Mouse (Mus musculus) thymus, postnatal 36 days (tissue): ENCODE data around the gene Cic.
A peak's percentile ranks its signal among the peaks of the same experiment; 100 is the strongest.
"Not testable (repeated sequence)": the region's sequence is repeated elsewhere in the genome, so short reads cannot be mapped to it uniquely, and the experiment has no call there.

Source experiments
- DNase-seq, 2 experiments: peaks; one replicate each; pipeline ENCODE4 v3.0.0; 2022; ENCODE audit warnings: mixed read lengths in 2 of 2

Cic gene

DNA sequence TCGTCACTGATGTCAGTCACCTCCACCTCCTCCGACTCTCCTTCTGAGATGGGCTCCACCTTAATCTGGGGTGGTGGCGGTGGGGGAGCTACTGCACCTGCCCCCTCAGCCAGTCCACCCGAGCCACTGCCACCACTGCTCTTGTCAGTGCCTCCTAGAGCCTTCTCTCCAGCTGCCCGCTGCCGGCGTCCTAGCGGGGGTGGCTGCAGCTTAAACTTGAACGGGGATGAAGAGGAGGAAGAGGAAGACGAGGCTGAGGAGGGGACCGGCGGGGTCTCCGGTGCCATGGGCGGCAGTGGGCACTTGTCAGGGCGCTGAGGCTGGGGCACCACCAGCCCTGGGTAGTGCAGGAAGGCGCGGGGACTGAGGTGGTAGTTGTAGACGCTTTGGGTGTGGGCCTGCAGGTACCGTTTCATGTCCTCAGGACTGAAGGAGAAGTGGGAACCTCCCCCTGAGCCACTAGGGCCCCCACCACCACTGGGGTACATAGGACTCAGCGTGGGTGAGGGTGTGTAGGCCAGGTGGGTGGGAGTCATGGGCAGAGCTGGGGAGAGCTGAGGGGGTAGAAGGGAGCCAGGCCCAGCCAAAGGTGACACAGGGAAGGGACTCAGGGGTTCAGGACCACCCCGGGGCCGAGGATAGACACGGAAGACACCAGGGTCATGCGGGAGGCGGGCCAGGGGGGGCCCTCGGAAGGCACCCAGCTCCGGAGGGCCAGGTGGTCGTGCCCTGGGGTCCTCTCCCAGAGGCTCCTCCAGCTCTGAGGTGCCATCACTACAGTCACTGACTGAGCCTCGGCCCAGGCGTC lies 22.7 kb upstream of the Cic start:
- DNase-seq: no peak

DNA sequence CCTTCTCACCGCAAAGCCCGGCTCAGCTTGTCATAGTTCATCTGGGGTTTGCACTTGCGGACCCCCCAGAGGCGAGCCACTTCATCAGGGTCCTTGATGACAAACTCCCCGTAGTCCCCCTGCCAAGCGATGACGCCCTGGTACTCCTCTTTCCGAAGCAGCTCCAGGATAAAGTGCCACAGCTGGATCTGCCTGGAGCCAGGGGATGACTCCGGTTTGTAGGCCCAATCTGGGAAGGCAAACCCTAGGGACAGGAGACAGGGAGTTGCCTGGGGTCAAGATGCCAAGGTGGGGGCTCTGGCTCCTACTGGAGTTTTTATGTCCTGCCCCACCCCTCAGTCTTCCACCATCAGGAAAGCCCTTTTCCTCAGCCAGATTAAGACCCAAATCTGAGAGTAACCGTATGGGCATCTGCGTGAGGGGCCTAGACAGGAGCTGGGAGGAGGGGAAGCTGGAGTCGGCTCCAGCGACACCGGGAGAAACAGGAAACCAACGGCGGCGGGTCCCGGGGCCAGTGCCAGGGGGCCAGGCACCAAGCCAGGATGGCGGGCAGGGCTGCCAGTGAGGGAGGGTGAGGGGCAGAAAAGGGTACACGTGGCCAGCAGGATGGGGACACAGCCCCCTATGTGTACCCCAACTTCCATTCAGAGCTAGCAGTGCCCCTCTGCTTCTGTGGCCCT lies 21.3 kb upstream of the Cic start:
- no peak for DNase-seq

DNA sequence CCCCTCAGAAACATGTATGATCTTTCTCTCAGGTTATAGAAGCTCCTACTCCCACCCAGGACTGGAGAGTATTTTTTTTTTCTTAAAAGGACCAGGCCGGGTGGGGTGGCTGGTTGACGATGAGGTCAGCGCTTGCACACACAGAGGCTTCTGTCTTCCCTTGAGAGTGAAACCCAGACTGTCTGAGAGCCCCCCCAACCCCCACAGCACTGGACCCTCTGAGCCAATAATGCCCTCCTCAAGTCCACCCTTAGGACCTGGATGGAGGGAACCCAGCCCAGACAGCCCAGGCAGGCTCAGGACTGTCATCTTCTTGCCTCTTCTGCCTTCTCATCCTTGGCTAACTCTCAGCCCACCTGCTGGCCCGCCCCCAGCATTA lies 20.8 kb upstream of the Cic start:
- no peak for DNase-seq

DNA sequence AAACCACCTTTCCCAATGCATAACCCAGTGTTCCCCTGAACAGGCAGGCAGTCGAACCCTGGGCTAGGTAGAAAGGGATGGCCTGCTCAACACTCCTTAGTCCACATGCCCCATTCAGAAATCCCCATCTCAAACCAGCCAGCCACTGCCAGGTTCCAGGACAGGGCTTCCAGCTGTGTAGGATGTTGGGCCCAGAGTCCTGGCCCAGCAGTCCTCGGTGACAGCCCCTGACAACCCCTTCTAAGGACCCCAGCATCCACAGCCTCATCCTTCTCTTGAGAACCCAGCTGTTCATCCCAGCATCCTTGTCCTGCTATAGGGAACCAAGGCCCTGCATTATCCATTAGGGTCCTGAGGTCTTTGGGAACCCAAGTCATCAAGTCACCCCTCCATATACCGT lies 20.0 kb upstream of the Cic start:
- no peak for DNase-seq

DNA sequence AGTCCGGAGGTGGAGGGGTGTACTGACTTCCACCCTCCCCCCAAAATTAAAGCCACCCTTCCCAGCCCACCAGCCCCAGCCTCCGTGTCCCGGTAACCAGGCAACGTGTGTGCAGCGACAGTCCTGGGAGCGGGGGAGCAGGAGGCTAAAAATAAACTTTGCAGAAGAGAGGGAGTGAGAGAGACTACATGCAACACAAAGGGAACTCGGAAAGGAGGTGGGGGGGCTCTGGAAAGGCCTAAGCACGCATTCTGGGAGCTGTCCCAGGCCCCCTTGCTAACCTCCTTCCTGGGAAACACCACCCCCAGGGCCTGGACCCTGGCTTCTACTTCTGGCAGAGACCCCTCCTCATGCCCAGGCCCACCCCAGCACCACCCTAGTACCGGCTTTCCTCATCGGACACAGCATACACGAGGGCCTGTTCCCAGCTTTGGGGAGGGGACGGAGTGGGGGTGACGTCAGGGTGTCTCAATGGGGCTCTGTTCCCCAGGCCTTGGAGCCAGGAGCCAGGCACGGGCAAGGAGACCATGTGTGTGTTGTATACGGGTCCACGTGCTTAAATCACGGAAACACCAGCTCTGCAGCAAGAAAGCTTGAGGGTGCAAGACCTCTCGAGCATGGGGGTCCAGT lies 19.4 kb upstream of the Cic start:
- peak in 1 of 2 experiments; percentile 46 for DNase-seq

DNA sequence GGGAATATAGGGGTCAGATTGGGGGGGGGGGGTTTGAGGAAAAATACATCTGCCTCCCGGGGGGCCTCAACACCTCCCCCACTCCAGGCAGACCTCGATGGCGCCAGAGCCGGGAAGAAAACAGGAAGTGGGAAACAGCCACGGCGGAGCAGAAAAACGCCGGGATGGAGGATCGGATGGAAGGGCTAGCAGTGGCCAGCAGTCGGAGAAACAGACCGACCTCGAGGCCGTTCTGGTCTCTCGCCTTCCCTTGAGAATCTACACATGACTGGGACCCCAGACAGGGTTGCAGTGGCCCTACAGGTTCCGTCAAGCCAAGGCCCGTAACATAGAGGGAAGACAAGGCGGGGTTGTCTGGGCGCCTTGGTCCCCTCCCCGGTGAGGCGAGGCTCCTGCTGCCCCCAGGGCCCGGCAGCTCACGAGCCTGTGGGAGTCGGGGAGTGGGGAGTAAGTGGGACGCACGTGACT lies 18.6 kb upstream of the Cic start:
- no peak for DNase-seq

DNA sequence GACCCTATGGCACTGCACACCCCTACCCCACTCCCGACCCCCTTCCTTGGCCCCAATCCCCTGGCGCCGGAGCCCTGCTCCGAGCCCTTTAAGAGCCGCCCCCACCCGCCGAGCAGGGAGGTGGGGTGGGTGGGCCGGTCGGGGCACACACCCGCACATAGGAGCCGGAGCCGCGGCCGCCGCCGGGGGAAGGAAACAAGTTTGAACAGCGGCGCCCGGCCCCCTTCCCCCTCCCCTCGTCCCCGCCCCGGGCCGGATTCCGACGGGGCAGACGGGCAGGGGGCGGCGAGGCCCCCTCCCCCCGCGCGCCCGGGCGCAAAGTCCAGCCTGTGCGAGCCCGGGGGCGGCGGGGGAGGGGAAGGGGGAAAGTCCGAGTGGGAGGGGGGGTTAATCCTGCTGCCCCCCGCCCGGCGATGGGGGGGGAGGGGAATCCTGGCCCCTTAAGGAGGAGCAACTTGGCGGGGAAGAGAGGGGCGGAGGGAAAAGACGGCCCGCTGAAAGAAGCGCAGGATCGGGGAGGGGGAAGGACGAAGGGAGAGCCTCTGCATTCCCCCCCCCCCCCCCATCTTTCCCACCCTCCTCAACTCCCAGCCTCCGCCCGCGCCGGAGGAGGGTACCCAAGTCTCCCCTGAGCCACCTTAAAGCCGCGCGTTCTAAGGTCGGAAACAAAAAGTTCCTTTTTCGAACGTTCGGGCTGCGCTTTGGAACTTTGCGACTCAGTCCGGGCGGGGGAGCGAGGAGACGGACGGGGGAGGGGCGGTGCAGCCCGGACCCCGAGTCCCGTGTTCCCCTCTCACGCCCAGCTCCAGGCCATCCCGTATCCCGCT lies 18.0 kb upstream of the Cic start:
- DNase-seq: peak; percentile 80 to 86

DNA sequence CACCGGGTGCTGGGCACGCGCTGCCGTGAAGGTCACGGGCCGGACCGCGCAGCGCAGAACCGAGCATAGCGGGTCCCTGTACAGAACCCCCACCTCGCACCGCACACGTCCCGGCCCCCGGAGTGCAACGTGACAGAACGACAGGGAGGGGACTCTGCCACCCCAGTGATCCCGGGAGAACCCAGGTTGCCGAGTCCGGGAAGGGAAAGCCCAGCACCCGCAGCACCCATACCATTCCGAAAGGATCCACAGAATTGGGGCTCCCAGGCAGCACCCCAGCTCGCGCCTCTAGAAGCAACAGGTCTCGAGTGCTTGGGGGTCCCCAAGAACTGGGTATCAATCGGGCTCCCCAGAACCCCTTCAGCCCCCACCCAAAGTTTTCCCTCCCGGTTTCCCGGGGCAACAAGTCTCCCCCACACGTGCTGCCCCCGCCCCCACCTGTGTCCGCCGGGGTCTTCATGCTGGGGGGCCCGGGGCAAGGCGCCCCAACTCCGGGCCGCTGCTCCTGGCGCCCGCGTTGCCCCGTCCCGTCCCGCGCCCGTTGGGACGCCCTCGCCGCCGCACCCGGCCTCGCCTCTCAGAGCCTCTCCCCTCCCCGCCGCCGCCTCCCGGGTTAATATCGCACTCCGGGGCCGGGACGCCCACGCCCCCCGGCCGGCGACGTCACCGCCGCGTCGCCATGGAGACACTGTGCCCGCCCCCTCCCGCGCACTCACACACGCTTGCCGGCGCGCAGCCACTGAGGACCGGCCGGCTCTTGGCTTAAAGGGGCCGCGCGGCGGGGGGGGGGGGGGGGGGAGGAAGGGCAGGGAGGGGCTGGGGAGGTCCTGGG lies 17.1 kb upstream of the Cic start, which contains the start of gene Erf:
Gene Erf, minus strand, starts transcription at position 621 of the 832 bp plus-strand sequence.
- DNase-seq: peak; percentile 94 to 95

DNA sequence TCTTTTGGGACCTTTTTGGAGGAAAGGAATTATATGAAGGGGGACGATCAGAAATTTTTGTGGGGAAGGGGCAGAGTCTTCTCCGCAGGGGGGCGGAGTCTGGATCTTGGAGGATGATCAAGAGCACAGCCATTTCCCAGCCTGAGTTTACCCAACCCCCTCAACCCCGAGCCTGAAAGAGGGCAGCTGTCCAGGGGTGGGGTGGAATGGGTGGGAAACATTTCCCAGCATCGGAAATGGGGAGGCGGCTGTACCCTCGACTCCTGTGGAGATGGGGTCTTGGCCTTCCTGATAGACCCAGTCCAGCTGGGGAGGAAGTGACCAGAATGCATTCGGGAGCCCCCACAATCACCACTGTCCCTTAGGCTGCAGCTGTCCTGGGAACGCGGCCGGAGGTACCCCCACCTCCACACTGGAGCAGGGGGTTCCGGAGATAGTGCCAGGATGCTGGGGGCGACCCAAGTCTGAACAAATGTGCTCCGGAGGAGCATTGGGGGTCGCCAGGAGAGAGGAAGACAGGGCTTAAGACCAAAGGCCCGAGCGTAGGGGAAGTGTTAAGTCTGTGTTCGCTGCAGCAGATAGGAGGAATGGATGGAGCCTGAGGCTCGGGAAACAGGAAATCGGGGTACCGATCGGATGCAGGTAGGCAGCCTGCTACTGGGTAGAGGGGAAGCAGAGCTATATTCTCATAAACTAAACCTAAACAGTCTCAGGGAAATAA lies 16.3 kb upstream of the Cic start:
- peak; percentile 22 to 65 for DNase-seq

DNA sequence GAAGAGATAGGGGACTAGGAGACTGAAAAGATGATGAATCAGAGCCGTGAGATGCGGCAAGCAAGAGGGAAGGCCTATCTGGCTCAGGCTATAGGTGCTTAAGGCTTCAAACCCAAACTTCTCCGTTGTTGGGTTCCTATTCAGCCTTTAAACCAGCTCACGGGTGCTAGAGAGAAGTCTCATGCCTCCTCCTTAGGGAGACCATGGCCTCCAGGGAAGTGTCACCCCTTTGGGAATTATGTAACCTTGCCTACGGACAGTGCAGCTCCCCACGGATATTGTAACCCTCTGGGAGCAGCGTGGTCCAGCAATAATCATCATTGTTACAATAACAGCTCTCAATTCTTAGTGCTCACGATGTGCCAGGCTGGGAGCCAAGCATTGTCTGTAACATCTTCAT lies 15.7 kb upstream of the Cic start:
- no peak for DNase-seq

DNA sequence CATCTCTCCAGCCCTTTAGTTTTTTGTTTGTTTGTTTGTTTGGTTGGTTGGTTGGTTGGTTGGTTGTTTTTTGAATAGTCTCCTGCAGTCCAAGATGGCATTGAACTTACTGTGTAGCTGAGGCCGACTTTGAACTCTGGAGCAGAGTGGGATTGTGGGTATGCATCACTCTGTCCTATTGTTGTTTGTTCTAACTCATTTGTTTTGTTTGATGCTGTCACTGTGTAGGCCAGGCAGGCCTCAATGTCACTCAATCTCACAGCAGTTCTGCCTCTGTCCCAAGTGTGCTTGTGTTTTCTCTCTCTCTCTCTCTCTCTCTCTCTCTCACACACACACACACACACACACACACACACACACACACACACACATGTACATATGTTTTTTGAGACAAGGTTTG lies 5.6 kb upstream of the Cic start:
- DNase-seq: no peak

DNA sequence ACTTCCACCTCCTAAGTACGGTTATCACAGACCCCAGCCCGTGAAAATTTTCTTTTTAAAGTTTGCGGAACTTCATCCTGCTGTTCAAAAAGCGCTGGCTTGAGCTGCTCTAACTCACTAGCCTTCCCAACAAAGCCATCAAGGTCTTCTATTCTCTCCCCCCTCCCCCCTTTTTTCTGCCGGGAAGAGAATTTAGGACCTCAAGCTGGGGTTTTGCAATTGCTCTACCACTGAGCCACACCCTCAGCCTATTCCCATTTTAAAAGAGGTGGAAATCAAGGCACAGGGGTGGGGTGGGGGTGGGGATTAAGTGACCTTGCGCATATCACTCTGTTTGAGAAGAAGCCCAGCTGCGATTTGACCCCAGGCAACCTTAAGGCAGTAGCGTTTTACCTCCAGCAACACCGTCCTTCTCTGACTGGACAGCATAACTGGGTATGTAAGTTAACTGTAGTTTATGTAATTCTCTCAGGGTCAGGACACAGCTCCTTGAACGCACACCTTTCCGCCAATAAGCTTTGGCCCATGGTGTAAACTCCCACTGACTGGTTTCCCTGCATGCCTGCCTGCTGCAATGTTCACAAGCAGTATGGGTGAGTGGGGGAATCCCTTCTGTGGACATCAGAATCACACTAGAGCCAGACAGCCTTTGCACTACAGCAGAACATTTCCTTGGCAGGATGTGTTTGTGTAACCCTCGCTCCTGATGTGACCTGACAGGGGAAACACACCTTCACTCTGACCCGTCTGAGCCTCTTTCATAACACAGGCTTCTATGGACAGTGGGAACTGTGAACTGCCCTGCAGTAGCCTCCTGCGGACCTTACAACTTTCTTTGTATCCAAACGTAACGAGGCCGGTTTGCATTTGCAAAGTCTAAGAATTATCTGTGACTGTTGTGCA lies 3.3 kb upstream of the Cic start:
- no peak for DNase-seq

DNA sequence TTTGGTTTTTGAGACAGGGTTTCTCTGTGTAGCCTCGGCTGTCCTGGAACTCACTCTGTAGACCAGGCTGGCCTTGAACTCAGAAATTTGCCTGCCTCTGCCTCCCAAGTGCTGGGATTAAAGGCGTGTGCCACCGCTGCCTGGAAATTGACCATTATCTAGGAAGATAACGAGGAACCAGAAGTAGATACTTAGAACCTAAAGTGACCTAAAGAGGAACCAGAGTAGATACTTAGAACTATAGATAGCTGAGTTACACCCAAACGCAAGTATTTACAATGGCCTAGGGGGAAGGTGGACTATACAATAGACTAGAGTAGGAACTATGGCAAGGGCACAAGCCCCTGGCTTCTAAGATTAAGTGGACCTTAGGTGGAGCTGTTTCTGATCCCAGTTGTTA lies 1.8 kb upstream of the Cic start:
- not testable (repeated sequence) for DNase-seq

DNA sequence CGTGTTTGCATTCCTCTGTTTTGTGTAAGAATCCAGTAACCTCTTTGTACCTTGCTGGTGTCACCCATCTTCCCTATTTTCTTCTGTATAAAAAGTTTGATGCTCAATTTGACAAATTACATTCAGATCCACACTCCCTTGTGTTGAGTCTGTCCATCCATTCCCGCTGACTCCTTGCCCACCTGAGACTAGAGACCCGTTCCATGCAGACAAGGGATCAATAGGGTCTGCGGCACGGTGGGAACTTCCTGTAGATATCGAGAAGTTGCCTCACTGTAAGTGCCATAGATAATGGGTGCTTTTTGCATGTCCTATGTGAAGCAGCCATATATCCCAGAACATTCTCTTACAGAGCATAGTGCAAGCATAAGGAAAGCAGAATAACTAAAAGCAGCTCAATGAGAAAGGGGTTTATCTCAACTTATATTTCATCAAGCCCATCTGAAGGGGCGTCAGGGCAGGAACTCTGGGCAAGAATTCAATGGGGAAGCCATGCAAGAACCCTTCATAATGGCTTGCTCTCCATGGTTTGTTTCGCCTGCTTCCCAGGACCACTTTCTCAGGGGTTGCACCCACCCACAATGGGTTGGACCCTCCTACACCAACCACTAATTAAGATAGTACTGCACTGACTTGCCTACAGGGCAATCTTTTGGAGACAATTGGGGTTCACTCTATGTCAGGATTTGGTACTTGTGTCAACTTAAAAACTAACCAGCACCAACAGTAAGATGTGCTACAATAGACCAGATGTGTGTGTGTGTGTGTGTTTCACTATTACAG lies 1.1 kb upstream of the Cic start:
- DNase-seq: no peak

DNA sequence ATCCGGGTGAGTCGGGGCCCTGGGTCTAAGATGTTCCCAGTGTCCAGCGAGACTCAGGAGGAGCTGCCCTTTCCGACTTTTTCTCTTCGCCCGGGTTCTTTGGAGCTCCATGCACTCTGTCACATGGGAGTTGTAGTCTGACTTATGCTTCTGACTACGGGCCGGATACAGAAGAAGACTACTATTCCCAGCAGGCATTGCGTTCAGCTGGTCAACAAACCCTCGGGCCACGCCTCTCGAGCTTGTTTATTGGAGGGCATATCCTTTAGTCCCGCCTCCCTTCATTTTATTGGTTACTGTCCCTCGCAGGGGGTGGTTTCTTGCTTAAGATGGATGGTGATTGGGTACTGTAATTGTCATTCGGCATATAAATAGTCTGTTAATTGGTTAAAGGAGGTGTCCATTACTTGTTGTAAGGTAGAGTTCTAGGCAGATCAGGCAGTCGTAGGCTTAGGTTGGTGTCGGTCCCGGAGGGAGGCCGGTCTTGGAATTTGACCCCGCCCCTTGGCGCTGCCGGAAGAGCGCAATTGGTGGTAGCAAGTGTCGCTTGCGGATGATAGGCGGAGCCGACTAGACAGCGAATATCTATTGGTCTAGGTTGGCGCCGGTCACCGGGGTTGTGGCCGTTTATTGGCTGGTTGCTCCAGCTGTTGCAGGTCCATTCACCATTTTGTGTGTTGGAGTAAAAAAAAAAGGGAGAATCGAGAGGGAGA lies 403 bp downstream of the Cic start:
- peak; percentile 97 to 100 for DNase-seq

DNA sequence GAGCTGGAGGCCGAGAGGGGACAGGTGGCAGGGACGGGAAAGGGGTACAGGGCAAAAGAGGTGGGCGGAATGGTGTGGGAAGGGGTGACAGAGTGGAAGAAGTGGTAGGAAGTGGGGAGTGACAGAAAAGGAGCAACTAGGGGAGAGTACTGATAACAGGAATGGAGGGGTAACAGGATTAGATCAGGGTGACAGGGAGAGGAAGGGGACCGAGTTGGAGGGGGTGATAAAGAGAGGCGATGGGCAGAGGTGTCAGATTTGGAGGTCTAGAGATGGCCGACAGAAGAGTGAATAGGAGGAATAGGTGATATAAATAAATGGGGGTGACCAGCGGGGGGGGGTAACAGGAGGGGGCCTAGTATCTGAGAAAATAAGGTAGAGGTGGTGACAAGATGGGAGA lies 1.1 kb downstream of the Cic start:
- DNase-seq: no peak

DNA sequence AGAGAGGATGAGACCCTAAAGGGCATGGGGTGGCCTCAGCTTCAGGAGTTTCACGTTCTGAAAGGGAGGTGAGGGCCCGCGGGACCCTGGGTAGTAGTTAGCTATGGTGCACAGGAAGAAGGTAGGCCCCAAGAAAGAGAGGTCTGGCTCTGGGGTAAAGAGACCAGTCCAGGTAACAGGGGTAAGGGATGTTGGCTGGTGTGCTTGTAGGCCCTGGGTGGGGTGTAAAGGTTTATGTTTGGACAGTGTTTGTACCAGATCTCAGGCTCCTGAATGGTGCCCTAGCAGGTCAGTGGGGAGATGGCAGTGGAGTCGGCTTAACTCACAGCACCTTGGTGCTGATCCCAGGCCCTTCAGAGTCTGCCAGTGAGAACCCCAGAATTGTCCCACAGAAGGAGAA lies 1.5 kb downstream of the Cic start:
- peak; percentile 41 to 46 for DNase-seq

DNA sequence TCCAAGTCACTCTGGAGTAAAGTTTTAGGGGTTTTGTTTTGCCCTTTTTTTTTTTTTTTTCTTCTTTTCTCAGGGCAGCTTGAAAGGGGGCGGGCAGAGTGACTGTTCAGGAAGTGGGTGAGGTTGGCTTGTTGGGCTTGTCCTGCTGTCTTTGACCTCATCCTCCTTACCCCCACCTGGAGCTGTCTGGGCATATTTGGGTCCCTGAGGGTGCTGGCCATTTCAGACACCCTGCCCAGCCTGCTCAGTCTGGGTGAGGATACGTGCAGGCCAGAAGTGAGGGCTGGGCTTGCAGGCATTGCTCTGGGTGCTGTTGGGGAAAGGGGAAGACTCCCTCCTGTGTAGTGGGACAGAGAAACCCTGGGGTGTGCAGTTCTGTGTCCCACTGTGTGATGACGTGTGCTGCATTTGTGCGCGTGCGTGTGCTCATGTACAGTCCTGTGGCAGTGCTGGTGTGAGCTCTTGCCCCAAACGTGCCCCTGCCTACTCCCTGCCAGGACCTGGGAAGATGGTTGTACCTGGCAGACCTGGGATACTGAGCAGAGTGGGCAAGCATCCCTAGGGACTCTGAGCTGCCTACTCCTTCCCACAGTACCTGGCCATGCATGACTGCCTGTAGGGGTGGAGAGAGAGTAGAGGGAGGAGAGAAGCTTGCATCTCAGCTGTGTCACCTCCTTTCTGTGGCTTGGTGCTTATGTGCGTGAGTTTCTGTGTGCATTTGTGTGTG lies 2.2 kb downstream of the Cic start:
- DNase-seq: peak; percentile 47 to 51
